Mouse (Mus musculus) liver, embryonic 15.5 days (tissue): ENCODE results near the gene Olfr350. TPM values are rescaled to one million over a fixed set of nuclear protein-coding genes. Genes with fewer than 3 reads are reported as not detected.

Experiments
- ATAC-seq: fragments of 200-750 bp; cut with Nextera tagmentation; 2 replicates; pipeline ENCODE4 v1.8.0; 2017; ENCODE audit warnings: moderate number of reproducible peaks, mild to moderate bottlenecking, moderate library complexity; ENCODE audit not compliant: insufficient read depth
- H3K27ac ChIP-seq: fragments of 300-500 bp; sonication (generic); replicated peaks from 2 replicates; pipeline ENCODE4 v1.5.1; 2015; ENCODE audit warnings: mild to moderate bottlenecking, inconsistent platforms
- H3K27me3 ChIP-seq: fragments of 300-500 bp; sonication (generic); 2 replicates; pipeline ENCODE4 v1.6.1; 2015; ENCODE audit warnings: mild to moderate bottlenecking, inconsistent platforms
- H3K36me3 ChIP-seq: fragments of 300-500 bp; sonication (generic); replicated peaks from 2 replicates; pipeline ENCODE4 v1.6.1; 2015; ENCODE audit warnings: moderate library complexity, mild to moderate bottlenecking, inconsistent platforms
- H3K4me1 ChIP-seq: fragments of 300-500 bp; sonication (generic); replicated peaks from 2 replicates; pipeline ENCODE4 v1.6.1; 2015; ENCODE audit warnings: inconsistent platforms
- H3K4me2 ChIP-seq: fragments of 300-500 bp; sonication (generic); 2 replicates; pipeline ENCODE4 v1.6.1; 2015; ENCODE audit warnings: moderate library complexity, mild to moderate bottlenecking, inconsistent platforms
- H3K4me3 ChIP-seq: fragments of 300-500 bp; sonication (generic); replicated peaks from 2 replicates; pipeline ENCODE4 v1.5.1; 2015; ENCODE audit warnings: mild to moderate bottlenecking, inconsistent platforms
- H3K9ac ChIP-seq: fragments of 300-500 bp; sonication (generic); 2 replicates; pipeline ENCODE4 v1.6.1; 2015; ENCODE audit warnings: moderate library complexity, mild to moderate bottlenecking, inconsistent platforms
- H3K9me3 ChIP-seq: fragments of 300-500 bp; sonication (generic); replicated peaks from 2 replicates; pipeline ENCODE4 v1.6.1; 2016; ENCODE audit warnings: inconsistent platforms
- WGBS: fragments of 180-500 bp; shearing (Covaris S2); methylation state at CpG from one replicate; pipeline ENCODE4 v1.1.7; 2015; ENCODE audit warnings: mixed read lengths; ENCODE audit not compliant: insufficient replicate concordance; 5-methylcytosine and 5-hydroxymethylcytosine counted together
- polyA plus RNA-seq: library from polyadenylated mRNA; unstranded; fragments of >200 nt; fragmentation: Nextera tagmentation; extraction: Ambion mirVana; gene quantifications from 2 replicates; pipeline ENCODE4 v1.2.1, GENCODE M21; 2015

Olfr350 gene
- polyA plus RNA-seq, result not detected in 2 replicates

DNA sequence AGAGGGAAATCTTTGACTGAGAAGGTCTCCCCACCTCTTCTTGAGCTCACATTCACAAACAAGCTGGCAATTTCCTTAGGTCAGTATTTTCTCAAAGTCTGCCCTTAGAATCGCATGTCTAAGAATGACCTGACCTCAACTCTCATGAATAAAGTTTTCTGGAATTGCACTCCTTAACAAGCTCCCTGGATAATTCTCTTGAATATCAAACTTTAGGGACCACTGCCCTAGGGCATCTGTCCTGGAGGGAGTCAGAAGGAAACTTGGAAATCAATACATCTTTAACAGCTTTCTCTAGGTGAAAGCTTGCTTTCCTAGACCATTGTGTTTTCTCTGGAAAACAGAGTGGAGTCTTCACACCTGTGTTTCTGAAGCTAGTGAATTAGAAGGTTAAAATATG lies at the start of gene Olfr350:
Gene Olfr350, plus strand, starts transcription at position 301 of the 400 bp plus-strand sequence.
- 50% methylated on average over 1 of the region's 1 CpGs for WGBS
- H3K27ac ChIP-seq, result no peak within 1 kb of the TSS
- H3K36me3 ChIP-seq, result no peaks in the 10 kb centered on the region
- H3K27me3 ChIP-seq, result no peaks in the 10 kb centered on the region
- H3K9ac ChIP-seq, result no peak within 1 kb of the TSS
- no peak for ATAC-seq
- H3K4me1 ChIP-seq, result no peaks in the 10 kb centered on the region
- no peak within 1 kb of the TSS for H3K4me2 ChIP-seq
- no peaks in the 10 kb centered on the region for H3K9me3 ChIP-seq
- no peak within 1 kb of the TSS for H3K4me3 ChIP-seq

DNA sequence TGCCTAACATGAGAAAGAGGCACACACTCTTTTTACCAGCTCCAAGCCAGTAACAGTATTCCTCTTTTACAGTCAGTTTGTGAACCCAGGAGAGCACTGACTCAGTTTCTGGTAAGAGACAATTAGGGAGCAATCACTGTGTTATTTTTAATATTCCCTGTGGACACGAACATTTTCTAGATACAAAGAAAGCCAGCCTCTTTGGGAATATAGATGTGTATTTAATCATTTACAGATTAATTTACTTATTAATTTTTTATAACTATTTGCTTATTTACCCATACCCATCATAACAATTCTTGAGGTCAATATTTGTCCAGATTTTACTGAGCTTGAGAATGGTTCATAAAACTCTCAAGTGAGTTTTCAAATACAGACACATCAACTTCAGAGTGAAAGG lies 29.2 kb upstream of the Olfr350 start, which contains the start of gene Olfr3:
Gene Olfr3, minus strand, starts transcription at position 101 of the 400 bp plus-strand sequence.
- 24% methylated on average over 1 of the region's 1 CpGs for WGBS

DNA sequence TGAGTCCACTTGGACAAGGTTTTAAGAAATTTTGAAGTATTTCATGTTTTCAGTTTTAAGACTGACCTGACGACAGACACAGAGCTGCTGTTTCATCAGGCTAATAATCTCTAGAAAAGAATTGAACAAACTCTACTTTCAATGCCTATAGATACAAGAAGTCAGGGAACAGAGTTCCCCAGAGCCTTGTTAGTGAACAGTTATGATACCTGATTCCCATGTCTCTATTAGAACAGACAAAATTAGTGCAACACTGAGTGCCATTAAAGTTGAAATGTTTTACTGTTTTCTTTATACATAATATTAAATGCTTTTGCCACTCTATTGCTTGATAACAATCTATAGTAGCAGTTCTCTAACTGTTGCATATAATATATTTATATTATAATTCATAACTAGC lies 16.4 kb downstream of the Olfr350 start, which contains the start of gene Olfr351:
Gene Olfr351, minus strand, starts transcription at position 101 of the 400 bp plus-strand sequence.
- Histone ChIP-seq H3K9ac (no peak within 1 kb of the TSS), H3K27ac (no peak within 1 kb of the TSS), H3K4me1 (no peaks in the 10 kb centered on the region), H3K4me2 (no peak within 1 kb of the TSS), H3K27me3 (no peaks in the 10 kb centered on the region), H3K4me3 (no peak within 1 kb of the TSS), H3K36me3 (no peaks in the 10 kb centered on the region), H3K9me3 (no peaks in the 10 kb centered on the region)
- no peak for ATAC-seq
- whole genome bisulfite sequencing, result 55% methylated on average over 1 of the region's 1 CpGs

More for the DNA sequence above, 29.2 kb upstream of the Olfr350 start, which contains the start of gene Olfr3:
- H3K4me1 ChIP-seq, result no peaks in the 10 kb centered on the region
- no peaks in the 10 kb centered on the region for H3K9me3 ChIP-seq
- no peak for ATAC-seq
- H3K4me3 ChIP-seq, result no peak within 1 kb of the TSS
- H3K36me3 ChIP-seq, result no peaks in the 10 kb centered on the region
- H3K27ac ChIP-seq, result no peak within 1 kb of the TSS
- H3K4me2 ChIP-seq, result no peak within 1 kb of the TSS
- no peaks in the 10 kb centered on the region for H3K27me3 ChIP-seq
- H3K9ac ChIP-seq, result no peak within 1 kb of the TSS

GRCm38 (mm10) chr2:36868160-36868559 lies 22.1 kb downstream of the Olfr350 start, which contains the start of gene Olfr352:
Olfr352 (plus strand) TSS chr2:36868460.
- H3K9me3 ChIP-seq, result no peaks in the 10 kb centered on the region
- no peak within 1 kb of the TSS for H3K9ac ChIP-seq
- no peak within 1 kb of the TSS for H3K4me2 ChIP-seq

GRCm38 (mm10) chr2:36892836-36893235 lies 46.7 kb downstream of the Olfr350 start, which contains the start of gene Olfr353:
Olfr353 (minus strand) TSS chr2:36892936.
- Histone ChIP-seq H3K9ac (no peak within 1 kb of the TSS), H3K4me1 (no peaks in the 10 kb centered on the region), H3K27me3 (no peaks in the 10 kb centered on the region), H3K4me2 (no peak within 1 kb of the TSS), H3K36me3 (no peaks in the 10 kb centered on the region), H3K9me3 (no peaks in the 10 kb centered on the region), H3K4me3 (no peak within 1 kb of the TSS), H3K27ac (no peak within 1 kb of the TSS)
- ATAC-seq, result no peak

More at GRCm38 (mm10) chr2:36868160-36868559, 22.1 kb downstream of the Olfr350 start, which contains the start of gene Olfr352:
- no peak within 1 kb of the TSS for H3K27ac ChIP-seq
- no peak for ATAC-seq
- H3K4me1 ChIP-seq, result no peaks in the 10 kb centered on the region
- H3K27me3 ChIP-seq, result no peaks in the 10 kb centered on the region
- no peak within 1 kb of the TSS for H3K4me3 ChIP-seq
- 54% methylated on average over 1 of the region's 1 CpGs for WGBS
- no peaks in the 10 kb centered on the region for H3K36me3 ChIP-seq

DNA sequence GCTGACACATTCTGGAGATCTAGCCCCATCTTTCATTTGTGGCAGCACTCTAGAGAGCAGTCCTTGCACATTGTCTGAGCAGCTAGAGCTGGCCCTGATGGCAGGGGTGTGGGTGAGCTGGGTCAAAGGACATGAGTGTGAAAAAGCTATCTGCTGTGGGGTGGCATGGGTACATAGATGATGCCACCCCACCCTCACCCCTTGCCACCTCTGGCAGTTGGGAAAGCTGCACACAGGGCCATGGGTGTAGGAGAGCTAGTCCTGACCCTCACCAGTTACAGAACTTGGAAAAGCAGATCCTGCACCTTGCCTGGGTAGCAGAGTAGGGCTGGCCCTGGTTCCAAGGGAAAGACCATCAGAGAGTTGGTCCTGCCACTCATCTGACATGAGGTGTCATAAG lies 51.0 kb downstream of the Olfr350 start:
- H3K27me3 ChIP-seq, result no peaks in the 10 kb centered on the region
- H3K9me3 ChIP-seq, result no peaks in the 10 kb centered on the region
- no peak overlapping the region for H3K9ac ChIP-seq
- no peaks in the 10 kb centered on the region for H3K4me1 ChIP-seq
- no peak overlapping the region for H3K27ac ChIP-seq
- H3K36me3 ChIP-seq, result no peaks in the 10 kb centered on the region
- no peak overlapping the region for H3K4me2 ChIP-seq
- ATAC-seq, result no peak
- no peak overlapping the region for H3K4me3 ChIP-seq

Other genes with a start within 250 kb of the Olfr350 start
- not detected in 2 replicates for gene Olfr345, start 206.3 kb upstream of the Olfr350 start, polyA plus RNA-seq
- gene Olfr346, start 160.5 kb upstream of the Olfr350 start, polyA plus RNA-seq, result not detected in 2 replicates
- gene Olfr347, start 114.4 kb upstream of the Olfr350 start, polyA plus RNA-seq, result not detected in 2 replicates
- gene Olfr348, start 62.0 kb upstream of the Olfr350 start, polyA plus RNA-seq, result not detected in 2 replicates
- not detected in 2 replicates for gene Olfr50, start 55.8 kb upstream of the Olfr350 start, polyA plus RNA-seq
- gene Olfr3, start 29.3 kb upstream of the Olfr350 start, polyA plus RNA-seq, result not detected in 2 replicates
- gene Olfr351, start 16.4 kb downstream of the Olfr350 start, polyA plus RNA-seq, result not detected in 2 replicates
- gene Olfr352, start 22.1 kb downstream of the Olfr350 start, polyA plus RNA-seq, result not detected in 2 replicates
- gene Olfr353, start 46.6 kb downstream of the Olfr350 start, polyA plus RNA-seq, result not detected in 2 replicates
- gene Olfr354, start 59.4 kb downstream of the Olfr350 start, polyA plus RNA-seq, result not detected in 2 replicates
- not detected in 2 replicates for gene Olfr355, start 82.6 kb downstream of the Olfr350 start, polyA plus RNA-seq
- gene Olfr356, start 90.8 kb downstream of the Olfr350 start, polyA plus RNA-seq, result not detected in 2 replicates
- gene Olfr357, start 147.5 kb downstream of the Olfr350 start, polyA plus RNA-seq, result not detected in 2 replicates
- not detected in 2 replicates for gene Olfr358, start 163.0 kb downstream of the Olfr350 start, polyA plus RNA-seq
- not detected in 2 replicates for gene Olfr360, start 219.4 kb downstream of the Olfr350 start, polyA plus RNA-seq
- gene Olfr361, start 243.0 kb downstream of the Olfr350 start, polyA plus RNA-seq, result not detected in 2 replicates